Mouse (Mus musculus) midbrain, postnatal 0 days (tissue): ENCODE data around the gene Dnajb6. TPM values are rescaled to one million over a fixed set of nuclear protein-coding genes. Genes with fewer than 3 reads are reported as not detected.

Experiments used
- ATAC-seq: fragments of 200-750 bp; cut with Nextera tagmentation; 2 replicates; pipeline ENCODE4 v1.8.0; 2017; ENCODE audit warnings: moderate number of reproducible peaks, mild to moderate bottlenecking, moderate TSS enrichment, moderate library complexity; ENCODE audit not compliant: low FRiP score
- DNase-seq: peaks from one replicate; pipeline ENCODE4 v3.0.0-alpha.2; 2015; ENCODE audit warnings: low spot score
- H3K27ac ChIP-seq: fragments of 300-500 bp; sonication (generic); 2 replicates; pipeline ENCODE4 v1.5.1; 2014; ENCODE audit warnings: low read depth, mild to moderate bottlenecking, low read length, mixed read lengths
- H3K27me3 ChIP-seq: fragments of 300-500 bp; sonication (generic); 2 replicates; pipeline ENCODE4 v1.6.1; 2014; ENCODE audit warnings: low read length, control low read depth, mixed read lengths; ENCODE audit not compliant: insufficient read depth
- H3K36me3 ChIP-seq: fragments of 300-500 bp; sonication (generic); 2 replicates; pipeline ENCODE4 v1.6.1; 2014; ENCODE audit warnings: low read length, control low read depth, mixed read lengths; ENCODE audit not compliant: insufficient read depth
- H3K4me1 ChIP-seq: fragments of 300-500 bp; sonication (generic); 2 replicates; pipeline ENCODE4 v1.6.1; 2014; ENCODE audit warnings: mild to moderate bottlenecking, control low read depth, antibody characterized with exemption, low read length, mixed read lengths; ENCODE audit not compliant: insufficient read depth
- H3K4me2 ChIP-seq: fragments of 300-500 bp; sonication (generic); 2 replicates; pipeline ENCODE4 v1.6.1; 2014; ENCODE audit warnings: low read depth, mild to moderate bottlenecking, low read length, mixed read lengths; ENCODE audit not compliant: poor library complexity, severe bottlenecking
- H3K4me3 ChIP-seq: fragments of 300-500 bp; sonication (generic); 2 replicates; pipeline ENCODE4 v1.5.1; 2014; ENCODE audit warnings: low read depth, mild to moderate bottlenecking, low read length, moderate library complexity
- H3K9ac ChIP-seq: fragments of 300-500 bp; sonication (generic); replicated peaks from 2 replicates; pipeline ENCODE4 v1.6.1; 2014; ENCODE audit warnings: mild to moderate bottlenecking, low read length, moderate library complexity, mixed read lengths; ENCODE audit not compliant: poor library complexity, severe bottlenecking
- H3K9me3 ChIP-seq: fragments of 300-500 bp; sonication (generic); 2 replicates; pipeline ENCODE4 v1.6.1; 2016; ENCODE audit warnings: low read length, control low read depth
- CTCF ChIP-seq: IDR thresholded peaks from 2 replicates; pipeline ENCODE4 v1.5.1; 2016; ENCODE audit warnings: antibody characterized with exemption, mild to moderate bottlenecking
- WGBS: fragments of 180-500 bp; shearing (Covaris S2); extraction: QIAGEN DNeasy Blood & Tissue Kit; methylation state at CpG from one replicate; pipeline ENCODE4 v1.1.7; 2014; 5-methylcytosine and 5-hydroxymethylcytosine counted together
- polyA plus RNA-seq: library from polyadenylated mRNA; unstranded; fragments of >200 nt; fragmentation: Nextera tagmentation; extraction: Ambion mirVana; gene quantifications from 2 replicates; pipeline ENCODE4 v1.2.1, GENCODE M21; 2015
- total RNA-seq: library from RNA; depleted of rRNA; stranded (reverse); fragments of >200 nt; gene quantifications from 2 replicates; pipeline ENCODE4 v1.2.3, GENCODE M21; 2014

Dnajb6 gene
- total and polyA plus RNA-seq, 2 experiments from 2014 or later = 183 to 362 TPM

DNA sequence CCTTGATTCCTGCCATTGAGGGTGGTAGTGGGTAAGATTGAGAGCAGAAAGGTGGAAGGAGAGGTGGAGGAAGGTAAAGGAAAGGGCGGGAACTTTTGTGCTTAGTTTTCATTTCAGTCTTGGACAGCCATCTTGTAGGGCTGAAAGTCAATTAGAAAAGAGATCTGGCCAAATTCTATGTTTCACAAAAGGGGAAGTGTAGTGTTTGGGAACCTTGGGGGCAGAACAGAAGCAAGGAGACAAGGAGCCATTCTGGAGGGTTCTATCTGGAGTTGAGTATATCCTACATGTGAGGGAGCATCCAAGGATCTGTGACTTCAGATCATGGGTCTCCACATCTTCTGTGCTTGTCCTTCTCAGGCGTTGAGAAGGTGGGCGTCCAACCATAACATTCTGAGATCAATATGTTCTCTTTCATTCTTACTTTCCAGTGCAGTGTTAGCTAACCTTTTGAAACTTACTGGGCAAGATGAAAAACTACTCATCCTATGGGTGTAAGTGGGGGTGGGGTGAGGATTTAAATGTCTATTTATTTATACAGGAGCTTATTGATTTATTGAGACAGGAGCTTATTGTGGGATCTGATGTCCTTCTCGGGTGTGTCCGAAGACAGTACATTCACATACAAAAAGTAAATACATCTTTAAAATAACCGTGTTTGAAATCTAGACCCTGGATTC is 517 bp upstream of the Dnajb6 start:
- DNase-seq (no peak), ATAC-seq (no peak)
- TF ChIP-seq CTCF = no peak
- Histone ChIP-seq H3K27ac (peak overlapping the region; percentile 96), H3K9ac (peak overlapping the region; percentile 90), H3K4me3 (peak overlapping the region; percentile 79), H3K4me1 (peaks cover 6% of the 10 kb centered on the region; the same call in 1 of the 2 replicates), H3K36me3 (no peaks in the 10 kb centered on the region), H3K27me3 (no peaks in the 10 kb centered on the region), H3K9me3 (no peaks in the 10 kb centered on the region), H3K4me2 (peak overlapping the region; percentile 61)
- 54% methylated on average over 6 of the region's 6 CpGs for WGBS

- Histone ChIP-seq H3K27ac (peak overlapping the region; percentile 96), H3K4me2 (peak overlapping the region; percentile 87), H3K9me3 (no peaks in the 10 kb centered on the region), H3K4me1 (peaks cover 6% of the 10 kb centered on the region; the same call in 1 of the 2 replicates), H3K27me3 (no peaks in the 10 kb centered on the region), H3K36me3 (no peaks in the 10 kb centered on the region), H3K9ac (peak overlapping the region; percentile 90), H3K4me3 (peak overlapping the region; percentile 79)
- ATAC-seq = peak; percentile 67
- no peak for TF ChIP-seq CTCF
- DNase-seq = peak; percentile 12
- WGBS = 2% methylated on average over 48 of the region's 48 CpGs
These were observed 799 bp downstream of the Dnajb6 start for GRCm38 (mm10) chr5:29736073-29736900.

GRCm38 (mm10) chr5:29736942-29737341 is 1.5 kb downstream of the Dnajb6 start:
- H3K27me3 ChIP-seq = no peaks in the 10 kb centered on the region
- peaks cover 6% of the 10 kb centered on the region; the same call in 1 of the 2 replicates for H3K4me1 ChIP-seq
- no peaks in the 10 kb centered on the region for H3K36me3 ChIP-seq
- H3K4me2 ChIP-seq = peak overlapping the region; percentile 87
- DNase-seq (no peak), ATAC-seq (no peak)
- no peaks in the 10 kb centered on the region for H3K9me3 ChIP-seq
- H3K27ac ChIP-seq = no peak overlapping the region
- TF ChIP-seq CTCF = no peak
- peak overlapping the region; percentile 79 for H3K4me3 ChIP-seq
- WGBS = 68% methylated on average over 9 of the region's 9 CpGs
- H3K9ac ChIP-seq = 0 out of 2 replicates have a peak overlapping the region, but pooled peaks have one; percentile 13

DNA sequence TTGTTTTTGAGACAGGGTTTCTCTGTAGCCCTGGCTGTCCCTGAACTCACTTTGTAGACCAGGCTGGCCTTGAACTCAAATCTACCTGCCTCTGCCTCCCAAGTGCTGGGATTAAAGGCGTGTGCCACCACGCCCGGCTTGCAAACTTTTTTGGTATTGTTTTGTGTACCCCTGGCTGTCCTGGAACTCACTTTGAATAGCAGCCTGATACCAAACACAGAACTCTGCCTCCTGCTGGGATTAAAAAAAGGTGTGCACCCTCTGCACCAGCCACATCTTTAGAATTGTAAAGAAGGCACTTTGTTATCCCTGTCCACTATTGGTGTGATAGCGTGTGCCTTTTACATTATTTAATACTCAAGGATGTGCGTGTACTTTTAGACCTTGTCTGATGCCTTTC is 2.0 kb downstream of the Dnajb6 start:
- no peaks in the 10 kb centered on the region; the same call in 1 of the 2 replicates for H3K36me3 ChIP-seq
- DNase-seq = no peak
- H3K4me3 ChIP-seq = no peak overlapping the region
- 87% methylated on average over 5 of the region's 5 CpGs for WGBS
- no peak for TF ChIP-seq CTCF
- H3K4me2 ChIP-seq = peak overlapping the region; percentile 15; the same call in 1 of the 2 replicates
- no peaks in the 10 kb centered on the region for H3K27me3 ChIP-seq
- no peak for ATAC-seq
- no peaks in the 10 kb centered on the region for H3K9me3 ChIP-seq
- no peak overlapping the region for H3K9ac ChIP-seq
- no peak overlapping the region for H3K27ac ChIP-seq
- H3K4me1 ChIP-seq = peaks cover 6% of the 10 kb centered on the region; the same call in 1 of the 2 replicates

DNA sequence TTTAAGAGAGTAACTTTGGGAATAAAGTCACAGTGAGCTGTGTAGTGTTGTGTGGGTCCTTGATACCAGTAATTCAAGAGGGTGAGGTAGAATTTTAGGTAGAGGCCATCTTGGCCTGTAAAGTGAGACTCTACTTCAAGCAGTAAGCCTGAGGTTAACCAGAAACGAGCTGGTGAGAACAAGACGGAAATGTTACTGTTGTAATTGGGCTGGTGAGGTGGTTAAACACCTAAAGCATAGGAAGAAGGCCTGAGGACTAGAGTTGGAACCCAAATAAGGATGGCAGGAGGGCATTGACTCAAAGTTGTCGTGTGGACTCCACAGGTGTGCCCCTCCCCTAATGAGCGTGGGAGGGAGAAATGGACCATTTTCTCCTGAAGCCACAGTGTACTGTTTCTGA is 2.6 kb downstream of the Dnajb6 start:
- H3K4me2 ChIP-seq = 0 out of 2 replicates have a peak overlapping the region, but pooled peaks have one; percentile 3
- H3K9me3 ChIP-seq = no peaks in the 10 kb centered on the region
- WGBS = 86% methylated on average over 4 of the region's 4 CpGs
- no peak overlapping the region for H3K27ac ChIP-seq
- ATAC-seq = no peak
- no peak for TF ChIP-seq CTCF
- DNase-seq = no peak
- no peak overlapping the region for H3K9ac ChIP-seq
- H3K36me3 ChIP-seq = no peaks in the 10 kb centered on the region; the same call in 1 of the 2 replicates
- no peaks in the 10 kb centered on the region for H3K27me3 ChIP-seq
- no peak overlapping the region for H3K4me3 ChIP-seq
- peaks cover 6% of the 10 kb centered on the region; the same call in 1 of the 2 replicates for H3K4me1 ChIP-seq

GRCm38 (mm10) chr5:29740651-29741050 is 5.2 kb downstream of the Dnajb6 start:
- WGBS = 85% methylated on average over 1 of the region's 1 CpGs
- Histone ChIP-seq H3K36me3 (no peaks in the 10 kb centered on the region; the same call in 1 of the 2 replicates), H3K4me2 (no peak overlapping the region), H3K9ac (no peak overlapping the region), H3K27ac (no peak overlapping the region), H3K4me3 (no peak overlapping the region), H3K9me3 (no peaks in the 10 kb centered on the region), H3K27me3 (no peaks in the 10 kb centered on the region), H3K4me1 (peaks cover 6% of the 10 kb centered on the region; the same call in 1 of the 2 replicates)
- TF ChIP-seq CTCF = no peak
- DNase-seq (no peak), ATAC-seq (no peak)
